Mouse (Mus musculus) stomach, postnatal 0 days (tissue): ENCODE measurements around the gene Gramd1a.

Experiments
- CTCF ChIP-seq: IDR thresholded peaks from 2 replicates; pipeline ENCODE4 v1.5.1; 2016; ENCODE audit warnings: antibody characterized with exemption, low read depth, mild to moderate bottlenecking, moderate library complexity
- EP300 ChIP-seq: optimal IDR thresholded peaks from 2 replicates; pipeline ENCODE3; 2016; ENCODE audit warnings: antibody characterized with exemption

DNA sequence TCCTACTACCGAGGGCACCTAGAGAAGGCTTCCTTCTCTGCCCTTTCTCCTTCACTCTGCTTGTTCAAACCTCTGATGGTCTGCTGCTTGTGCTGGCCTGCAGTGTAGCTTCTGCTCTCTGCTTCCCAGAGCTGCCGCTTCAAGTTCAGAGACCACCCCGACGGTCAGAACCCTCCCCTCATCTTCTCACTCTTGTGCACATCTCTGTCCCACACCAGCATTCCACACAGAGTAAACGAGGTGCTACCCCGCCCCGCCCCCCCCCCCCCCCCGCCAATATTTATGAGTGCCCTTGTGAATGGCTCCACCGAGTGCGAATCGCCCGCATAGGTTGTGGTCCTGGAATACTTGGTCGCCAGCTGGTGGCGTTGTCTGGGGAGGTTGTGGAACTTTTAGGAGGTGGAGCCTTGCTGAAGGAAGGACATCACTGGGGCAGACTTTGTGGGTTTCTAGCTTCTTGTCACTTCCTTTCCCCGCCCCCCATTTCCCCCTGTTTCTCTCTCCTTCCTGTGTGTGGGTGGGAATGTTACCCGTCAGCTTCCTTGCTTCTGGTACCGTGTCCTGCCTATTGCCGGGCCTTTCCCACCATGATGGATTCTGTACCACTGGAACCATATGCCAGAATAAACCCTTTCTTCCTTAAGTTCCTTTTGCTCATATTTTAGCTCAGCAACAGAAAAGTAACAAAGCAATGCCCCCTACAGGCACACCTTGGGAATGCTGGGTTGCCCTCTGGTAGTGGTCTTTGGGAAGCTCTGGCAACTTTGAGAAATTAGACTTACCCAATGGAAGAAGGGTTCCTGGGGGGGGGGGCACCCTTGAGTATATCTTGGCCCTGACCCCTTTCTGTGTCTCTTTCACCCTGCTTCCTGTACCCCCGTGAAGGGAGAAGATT lies 585 bp upstream of the Gramd1a start:
- peak; percentile 65 for TF ChIP-seq CTCF
- TF ChIP-seq EP300: no peak
